17 mouse cellular contexts compared by ENCODE assay signal in genomic region chr13:76305655-76306365, GRCm38 (mm10). TPM values are rescaled to one million over a fixed set of nuclear protein-coding genes. Genes with fewer than 3 reads are reported as not detected.
A peak's percentile ranks its signal among the peaks of the same experiment; 100 is the strongest.
DNase-seq lines count a peak whose midpoint lies in the region; TF ChIP-seq lines count a peak whose summit lies in the region.
"Had no signal": no experiment of that assay in that cellular context is flagged by ENCODE, and none has a peak within 500 bp of the region (broad histone marks: within the 10 kb centered on the region; RNA-seq: fewer than 3 reads in every experiment).

No protein-coding gene starts in this region.

- no peak for TF ChIP-seq POLR2A in brain, embryonic 14.5 days (IDR thresholded peaks at IDR 0.05; ENCODE audit: borderline replicate concordance, extremely low read depth, insufficient read depth, insufficient read length, poor library complexity, severe bottlenecking)

- peak in 1 of 2 experiments; percentile 16 for DNase-seq in layer of hippocampus, adult 2 months (ENCODE audit: low spot score in 2 of 2)
- DNase-seq in layer of hippocampus, postnatal 36 days: no peak
- DNase-seq in MN1 (ENCODE audit: low spot score): peak; percentile 6
- DNase-seq in brain, embryonic 14.5 days (ENCODE audit: low read depth): peak; percentile 81
- DNase-seq in cerebellum, postnatal 14 days: peak; percentile 93
- no peak for DNase-seq in gastrocnemius, postnatal 14 days
- DNase-seq in thymus, postnatal 25 days: no peak
- DNase-seq: adrenal gland, adult 2 months; kidney, postnatal 4 days; right cerebral cortex, postnatal 4 days had no signal

- intact Hi-C loops in gastrocnemius, postnatal 14 days (cut with DNase I; ENCODE audit: low total_unique reads): no loop called here

- peak overlapping the region; percentile 74 for H3K27ac ChIP-seq in layer of hippocampus, adult 2 months
- H3K27ac ChIP-seq: embryonic facial prominence, embryonic 12.5 days; liver, embryonic 12.5 days had no signal

- TF ChIP-seq CTCF in layer of hippocampus, adult 2 months (conservative IDR thresholded peaks at IDR 0.05): no peak
- TF ChIP-seq CTCF in brain, embryonic 14.5 days (IDR thresholded peaks at IDR 0.05; ENCODE audit: borderline replicate concordance, extremely low read depth, insufficient read depth, insufficient read length): no peak

- no peak overlapping the region for H3K4me3 ChIP-seq in layer of hippocampus, adult 2 months
- H3K4me3 ChIP-seq: embryonic facial prominence, embryonic 12.5 days; liver, embryonic 12.5 days had no signal

RNA-seq across cellular contexts. Expression of gene Fam81b, which starts 0.9 kb away (rescaled TPM):
- under 1 TPM in 1 of 2 experiments, not detected in 1; 0.31 TPM for total RNA-seq in layer of hippocampus, adult 2 months (2021)
- total RNA-seq in layer of hippocampus, postnatal 36 days (2021): not detected
- 0.25 and 0.39 TPM in 2 replicates for polyA plus RNA-seq in brain, embryonic 14.5 days (2012; rRNA removed)
- total RNA-seq in gastrocnemius, postnatal 14 days (2021): under 1 TPM in 1 of 2 experiments, not detected in 1; 0.18 TPM
- total RNA-seq: adrenal gland, adult 2 months; left cerebral cortex, postnatal 14 days; megakaryocyte progenitor cell, adult 5-6 weeks; neutrophil, adult 5-6 weeks had no signal
- polyA plus RNA-seq: adrenal gland, adult 2 months; embryonic facial prominence, embryonic 12.5 days; heart, embryonic 16.5 days; intestine, postnatal 0 days; liver, embryonic 12.5 days had no signal

Comparison
In these comparisons a context has a peak if more than half of its experiments do, and no peak if none do; other contexts are left out.
1. DNase-seq: peak in MN1 (single experiment), brain, embryonic 14.5 days (single experiment) and cerebellum, postnatal 14 days (2 of 2); none in layer of hippocampus, postnatal 36 days (0 of 2), gastrocnemius, postnatal 14 days (single experiment) and thymus, postnatal 25 days (single experiment).